Mouse (Mus musculus) kidney, postnatal 36 days (tissue): ENCODE measurements at regions not wholly inside any gene's neighbourhood (a gene's known extent, or its start where the extent isn't known, plus 50 kb on each side); places are given as distances from the start of the nearest gene placed in this dataset.

Experiments
- DNase-seq, 2 experiments: peaks; one replicate each; pipeline ENCODE4 v3.0.0; 2021 to 2022; ENCODE audit warnings: mixed read lengths in 2 of 2

- no peak for DNase-seq
Observed at GRCm38 (mm10) chr12:27139683-27140334, 202.6 kb downstream of the Sox11 start.

DNA sequence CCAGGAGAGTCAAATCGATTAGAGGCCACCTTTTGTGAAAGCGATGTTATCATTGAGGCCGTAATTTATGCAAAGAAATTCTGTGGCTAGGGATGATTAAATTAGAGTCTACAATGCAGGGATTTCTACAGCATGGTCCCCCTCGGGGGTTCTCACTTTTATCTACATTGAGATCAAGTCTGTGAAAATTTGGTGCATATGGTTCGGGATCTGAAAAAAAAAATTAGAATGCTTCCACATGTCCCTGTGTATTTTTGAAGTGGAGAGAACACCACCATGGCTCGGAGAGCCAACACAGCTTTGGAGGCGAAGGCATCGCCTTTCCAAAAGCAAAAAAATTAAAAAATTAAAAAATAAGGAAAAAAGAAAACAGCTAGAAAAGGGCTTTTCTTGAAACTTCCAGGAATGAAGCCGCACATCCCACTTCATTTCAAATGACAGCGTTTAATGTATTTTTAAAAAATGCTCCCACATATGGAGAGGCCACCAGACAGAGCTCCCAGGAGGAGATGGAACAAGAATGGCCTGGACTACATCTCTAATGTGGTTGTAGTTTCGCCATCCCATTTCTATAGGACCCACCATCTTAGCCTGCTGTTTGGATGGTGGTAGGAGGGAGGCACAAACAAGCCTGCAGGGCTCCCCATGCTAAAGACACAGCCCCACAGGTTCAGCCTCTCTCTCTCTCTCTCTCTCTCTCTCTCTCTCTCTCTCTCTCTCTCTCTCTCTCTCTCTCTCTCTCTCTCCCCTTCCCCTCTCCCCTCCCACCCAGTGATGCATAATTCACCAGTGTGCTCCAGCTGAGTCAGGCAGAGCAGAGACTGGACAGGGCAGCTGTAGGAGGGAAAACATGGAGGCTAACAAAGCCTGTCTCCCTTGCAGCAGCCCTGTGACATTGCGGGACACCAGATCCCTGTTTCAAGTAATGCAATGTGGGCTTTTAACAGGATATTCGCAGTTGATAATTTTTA is 203.4 kb downstream of the Sox11 start:
- DNase-seq: no peak

DNA sequence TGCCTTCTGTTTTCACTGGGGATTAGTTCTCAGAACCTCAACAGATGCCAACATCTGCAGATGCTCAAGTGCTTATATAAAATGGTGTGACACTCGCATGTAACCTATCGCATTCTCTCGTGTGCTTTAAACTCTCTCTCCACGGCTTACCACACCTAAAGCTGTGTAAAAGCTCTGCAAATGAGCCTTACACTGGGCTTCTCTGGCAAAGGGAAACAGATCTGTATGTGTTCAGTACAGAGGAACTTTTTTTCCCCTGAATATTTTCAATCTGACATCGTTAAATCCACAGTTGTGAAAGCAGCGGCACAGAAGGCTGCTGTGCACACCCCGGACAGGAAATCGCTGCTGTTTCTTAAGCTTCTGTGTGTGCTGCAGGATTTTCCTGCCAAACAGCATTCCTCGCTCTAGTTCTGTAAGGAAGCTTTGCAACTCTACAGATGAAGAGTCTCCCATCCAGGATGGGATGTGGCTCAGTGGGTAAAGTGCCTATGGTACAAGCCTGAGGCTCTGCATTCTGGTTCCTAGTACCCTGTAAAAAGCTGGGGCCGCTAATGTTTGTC is 206.3 kb downstream of the Sox11 start:
- DNase-seq: peak; percentile 6 to 7

GRCm38 (mm10) chr12:27130544-27130943 is 211.8 kb downstream of the Sox11 start:
- no peak for DNase-seq

DNA sequence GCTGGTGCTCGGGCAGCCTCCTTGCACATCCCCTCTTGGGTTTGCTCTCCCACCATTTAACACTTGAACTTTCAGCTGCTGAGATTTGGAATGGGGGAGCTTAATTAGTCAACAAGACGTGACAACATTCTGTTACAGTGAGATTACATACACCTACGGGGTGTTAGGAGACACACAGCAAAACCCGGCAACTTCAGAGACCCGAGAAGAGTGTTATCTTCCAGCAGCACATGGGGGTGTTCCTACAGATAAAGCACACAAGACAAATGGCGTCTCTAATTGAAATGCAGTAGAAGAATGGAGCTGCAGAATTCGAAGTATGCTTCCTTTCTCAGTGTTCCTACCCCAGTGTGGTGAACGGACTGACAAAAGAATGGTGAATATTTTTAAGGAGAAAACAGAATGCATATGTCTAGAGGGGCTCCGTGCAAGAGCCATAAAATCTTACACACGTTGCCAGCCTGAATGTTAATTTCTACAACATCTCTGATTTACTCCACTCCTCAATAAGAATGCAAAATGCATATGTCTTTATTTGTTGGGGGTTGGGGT is 215.2 kb downstream of the Sox11 start:
- DNase-seq: no peak

DNA sequence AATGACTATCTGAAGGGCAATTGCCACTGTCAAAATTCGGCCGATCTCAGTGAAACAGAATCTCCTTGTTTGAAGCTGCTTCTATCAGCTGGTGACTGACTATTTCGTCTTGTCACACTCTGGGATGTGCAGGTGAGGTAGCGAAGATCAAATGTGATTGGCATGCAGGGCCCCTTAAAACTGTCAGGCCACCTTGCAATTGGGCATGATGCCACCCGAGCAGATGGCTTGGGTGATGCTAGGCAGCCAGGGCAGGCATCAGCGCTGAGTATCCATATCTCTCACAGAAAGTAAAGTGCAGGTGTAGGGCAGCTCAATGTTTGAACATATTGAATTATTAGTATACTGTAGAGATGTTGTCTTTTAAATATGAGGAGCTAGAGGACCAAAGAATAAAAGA is 223.8 kb downstream of the Sox11 start:
- no peak for DNase-seq

DNA sequence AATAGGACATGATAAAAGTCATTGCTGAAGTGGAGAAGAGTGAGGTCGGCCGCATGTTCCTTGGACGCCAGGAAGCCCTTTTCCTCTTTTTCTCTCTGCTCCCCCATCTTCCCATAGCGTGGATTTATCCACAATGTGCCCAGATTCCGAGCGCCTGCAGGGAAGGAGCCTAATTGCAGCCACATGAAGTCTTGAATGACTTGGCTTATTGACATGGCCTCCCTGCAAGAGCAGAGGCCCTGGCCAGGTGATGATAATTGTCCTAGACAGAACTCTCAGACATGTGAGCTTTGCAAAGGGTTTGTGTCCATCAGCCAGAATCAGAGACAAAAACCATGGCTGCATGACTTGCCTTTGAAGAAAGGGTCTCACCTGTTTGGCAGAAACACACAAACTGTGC is 227.0 kb downstream of the Sox11 start:
- DNase-seq: no peak

GRCm38 (mm10) chr12:27104925-27105571 is 237.3 kb downstream of the Sox11 start:
- DNase-seq: no peak

DNA sequence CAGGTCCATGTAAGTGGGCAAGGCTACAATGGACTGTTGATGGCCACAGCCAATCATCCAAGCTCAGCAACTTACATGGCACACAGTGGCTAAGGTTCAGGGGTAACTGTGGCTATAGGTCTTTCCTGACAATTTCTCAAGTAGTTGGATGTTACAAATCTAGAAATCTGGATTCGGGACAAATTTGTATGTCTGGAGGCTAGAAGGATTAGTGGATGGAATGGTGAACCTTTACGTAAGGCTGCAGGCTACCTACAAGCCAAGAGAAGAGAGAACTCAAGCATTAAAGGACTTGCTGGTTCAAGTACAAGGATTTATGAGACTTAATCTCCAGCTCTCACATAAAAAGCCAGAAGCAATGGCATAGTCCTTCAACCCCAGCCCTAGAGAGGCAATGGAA is 239.4 kb downstream of the Sox11 start:
- no peak for DNase-seq

DNA sequence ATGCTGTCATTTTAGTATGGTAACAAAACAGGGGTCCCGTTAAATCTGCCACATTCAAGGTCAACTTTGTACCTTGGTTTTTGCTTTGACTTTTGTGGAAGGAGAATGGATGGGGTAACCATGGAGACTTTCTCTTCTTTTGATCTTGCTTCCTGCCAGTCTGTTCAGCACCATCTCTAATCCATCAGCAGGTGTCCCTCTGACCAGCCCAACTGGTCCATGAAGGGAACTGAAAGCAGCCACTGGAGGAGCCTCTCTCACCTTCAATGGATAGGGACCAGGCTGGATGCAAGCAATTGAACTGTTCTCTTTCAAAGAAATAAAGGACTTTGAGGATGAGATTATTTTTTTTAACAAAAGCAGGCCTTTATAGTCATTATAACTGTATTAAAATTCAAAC is 253.2 kb downstream of the Sox11 start:
- DNase-seq: no peak

- DNase-seq: no peak
Observed at GRCm38 (mm10) chr12:27085890-27086289, 256.5 kb downstream of the Sox11 start.

GRCm38 (mm10) chr12:27083645-27084550 is 258.5 kb downstream of the Sox11 start:
- DNase-seq: no peak

GRCm38 (mm10) chr12:27083089-27083488 is 259.3 kb downstream of the Sox11 start:
- no peak for DNase-seq

GRCm38 (mm10) chr12:27082624-27083023 is 259.8 kb downstream of the Sox11 start:
- peak in 1 of 2 experiments; percentile 14 for DNase-seq

- DNase-seq: no peak
Observed at GRCm38 (mm10) chr12:27076107-27076738, 266.2 kb downstream of the Sox11 start.

DNA sequence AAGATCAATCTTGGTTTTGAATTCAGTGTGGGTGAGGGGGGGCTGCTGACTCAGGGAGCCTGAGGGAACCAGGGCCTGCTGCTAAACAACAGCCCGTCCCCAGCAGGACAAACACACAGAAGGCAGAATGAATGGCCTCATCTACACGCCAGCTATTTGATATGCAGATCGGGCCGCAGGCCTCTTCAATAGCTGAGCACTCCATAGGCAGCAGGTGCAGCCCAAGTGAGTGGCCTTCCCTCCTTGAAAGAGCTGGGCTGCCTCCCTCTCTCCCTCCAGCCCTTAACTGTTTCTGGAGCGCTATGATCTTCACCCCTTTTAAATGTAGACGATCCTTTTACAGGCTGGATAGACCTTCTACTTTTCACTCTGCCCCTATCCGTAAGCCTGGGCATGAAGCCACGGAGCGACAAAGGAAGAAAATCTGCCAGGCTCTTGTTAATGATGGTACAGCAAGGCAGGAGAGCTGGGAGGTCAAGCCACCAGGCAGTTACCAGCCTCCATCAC is 277.3 kb downstream of the Sox11 start:
- DNase-seq: no peak

DNA sequence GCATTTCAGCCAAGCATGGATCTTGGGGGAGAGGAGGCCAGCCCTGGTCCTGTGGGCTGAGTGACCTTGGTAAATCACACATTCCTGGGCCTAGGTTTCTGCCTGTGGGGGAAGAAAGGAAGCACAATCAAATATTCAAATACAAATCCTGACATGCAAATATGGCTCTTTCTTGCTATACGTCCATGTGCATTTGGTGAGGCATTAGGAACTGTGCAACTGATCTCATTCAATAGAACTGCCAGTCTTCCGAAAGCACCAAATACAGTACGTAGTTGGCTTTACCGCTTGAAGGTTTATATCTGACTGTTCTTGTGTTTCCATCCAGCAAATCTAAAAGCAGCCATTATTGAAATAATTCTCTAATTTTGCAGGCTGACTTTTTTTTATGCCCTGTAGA is 278.9 kb downstream of the Sox11 start:
- no peak for DNase-seq

GRCm38 (mm10) chr12:27062511-27063264 is 279.7 kb downstream of the Sox11 start:
- DNase-seq: no peak

- DNase-seq: peak in 1 of 2 experiments; percentile 28
Observed at GRCm38 (mm10) chr12:27062061-27062461, 280.3 kb downstream of the Sox11 start.
